Mouse (Mus musculus) liver, embryonic 13.5 days (tissue): ENCODE results near the gene Abcc8. TPM values are rescaled to one million over a fixed set of nuclear protein-coding genes. Genes with fewer than 3 reads are reported as not detected.

Experiments
- polyA plus RNA-seq: library from polyadenylated mRNA; unstranded; fragments of >200 nt; fragmentation: Nextera tagmentation; extraction: Ambion mirVana; gene quantifications from 2 replicates; pipeline ENCODE4 v1.2.1, GENCODE M21; 2015

Gene Abcc8
- polyA plus RNA-seq, 1 experiment from 2014 or later: 0.24 TPM

Other genes starting within 250 kb of the Abcc8 start
- gene Abcc6, start 149.7 kb downstream of the Abcc8 start, polyA plus RNA-seq: 4.5 and 4.8 TPM in 2 replicates
- gene Nomo1, start 146.3 kb downstream of the Abcc8 start, polyA plus RNA-seq: 30.8 and 34.2 TPM in 2 replicates
- gene Kcnj11, start 79.3 kb downstream of the Abcc8 start, polyA plus RNA-seq: 0.13 TPM in 1 of 2 replicates, not detected in the other
- 0.10 TPM in 1 of 2 replicates, not detected in the other for gene Ush1c, start 58.5 kb upstream of the Abcc8 start, polyA plus RNA-seq
- not detected in 2 replicates for gene Otog, start 61.0 kb upstream of the Abcc8 start, polyA plus RNA-seq
- 0.79 and 1.2 TPM in 2 replicates for gene Myod1, start 196.4 kb upstream of the Abcc8 start, polyA plus RNA-seq
- 0.14 TPM in 1 of 2 replicates, not detected in the other for gene Kcnc1, start 216.5 kb upstream of the Abcc8 start, polyA plus RNA-seq